Mouse (Mus musculus) cortical plate, adult 2 months (tissue): ENCODE data around the gene Son.

Experiments
- CTCF ChIP-seq: fragments of 200-500 bp; IDR thresholded peaks from 2 replicates; pipeline ENCODE4 v1.5.1; 2011; ENCODE audit warnings: mild to moderate bottlenecking, control low read depth, low read length; ENCODE audit not compliant: insufficient read depth; ENCODE audit errors: extremely low read depth
- POLR2A ChIP-seq: fragments of 200-500 bp; IDR thresholded peaks from 2 replicates; pipeline ENCODE4 v1.6.1; 2011; ENCODE audit warnings: mild to moderate bottlenecking, low read length, control low read depth; ENCODE audit not compliant: insufficient read depth; ENCODE audit errors: extremely low read depth

- TF ChIP-seq CTCF (no peak), POLR2A (no peak)
Measured at GRCm38 (mm10) chr16:91657285-91657684, 10.0 kb downstream of the Son start.
